Mouse (Mus musculus) CH12.LX (cell line): ENCODE measurements around the gene Pdcd7. TPM values are rescaled to one million over a fixed set of nuclear protein-coding genes. Genes with fewer than 3 reads are reported as not detected.

ENCODE experiments used
- DNase-seq: peaks from one replicate; pipeline ENCODE4 v3.0.0-alpha.2; 2013; ENCODE audit errors: extremely low read depth
- H3K27ac ChIP-seq: 2 replicates; pipeline ENCODE4 v1.5.1; 2012; ENCODE audit warnings: low read depth, mild to moderate bottlenecking, control low read depth, moderate library complexity; ENCODE audit not compliant: insufficient read depth
- H3K27me3 ChIP-seq: replicated peaks from 2 replicates; pipeline ENCODE3; 2012; ENCODE audit warnings: inconsistent platforms
- H3K36me3 ChIP-seq, 2 experiments: replicated peaks in 1 of 2; 2 replicates each; pipeline versions ENCODE3 to v1.6.1; 2012; ENCODE audit warnings: inconsistent platforms in 1 of 2, low read length in 1 of 2, mild to moderate bottlenecking in 1 of 2, mixed read lengths in 1 of 2, moderate library complexity in 1 of 2; ENCODE audit not compliant: control insufficient read depth in 1 of 2, insufficient read depth in 1 of 2
- H3K4me1 ChIP-seq, 2 experiments: 2 replicates each; pipeline ENCODE4 v1.6.1; 2012; ENCODE audit warnings: inconsistent platforms in 1 of 2, moderate library complexity in 1 of 2; ENCODE audit not compliant: insufficient read depth in 2 of 2, control insufficient read depth in 1 of 2
- H3K4me2 ChIP-seq: 2 replicates; pipeline ENCODE4 v1.6.1; 2012; ENCODE audit warnings: low read depth, mild to moderate bottlenecking, control low read depth; ENCODE audit not compliant: poor library complexity, insufficient read depth, severe bottlenecking
- H3K4me3 ChIP-seq, 3 experiments: fragments of 150-350 bp in 1 of 3; sonication (generic) in 1 of 3; replicated peaks in 1 of 3; 2 replicates each; pipeline versions ENCODE3 to v1.5.1; 2011 to 2012; ENCODE audit warnings: low read depth in 2 of 3, low read length in 2 of 3, mild to moderate bottlenecking in 2 of 3, moderate library complexity in 2 of 3, control low read depth in 1 of 3, improper control_type of control experiment in 1 of 3, inconsistent platforms in 1 of 3, mixed read lengths in 1 of 3; ENCODE audit not compliant: poor library complexity in 1 of 3
- H3K79me2 ChIP-seq: replicated peaks from 2 replicates; pipeline ENCODE4 v1.6.1; 2012; ENCODE audit warnings: mild to moderate bottlenecking, moderate library complexity; ENCODE audit not compliant: control insufficient read depth, poor library complexity, insufficient read depth, severe bottlenecking; ENCODE audit errors: extremely low read depth
- H3K9ac ChIP-seq: 2 replicates; pipeline ENCODE4 v1.6.1; 2012; ENCODE audit warnings: low read depth, mild to moderate bottlenecking, control low read depth, moderate library complexity; ENCODE audit not compliant: insufficient read depth
- H3K9me3 ChIP-seq: replicated peaks from 2 replicates; pipeline ENCODE3; 2012; ENCODE audit warnings: low read length, inconsistent platforms, mixed read lengths
- BHLHE40 ChIP-seq: IDR thresholded peaks from 2 replicates; pipeline ENCODE4 v1.6.1; 2011; ENCODE audit warnings: mild to moderate bottlenecking, low read depth, low read length, improper control_type of control experiment
- CHD2 ChIP-seq: IDR thresholded peaks from 2 replicates; pipeline ENCODE4 v1.6.1; 2011; ENCODE audit warnings: low read length, improper control_type of control experiment
- CTCF ChIP-seq, 2 experiments: IDR thresholded peaks in 1 of 2; conservative IDR thresholded peaks in 1 of 2; 2 replicates each; pipeline ENCODE4 v1.5.1; 2011 to 2012; ENCODE audit warnings: low read depth in 2 of 2, low read length in 2 of 2, improper control_type of control experiment in 1 of 2, inconsistent platforms in 1 of 2, mild to moderate bottlenecking in 1 of 2, moderate library complexity in 1 of 2
- ELF1 ChIP-seq: IDR thresholded peaks from 2 replicates; pipeline ENCODE4 v1.6.1; 2014; ENCODE audit warnings: low read depth, mild to moderate bottlenecking, inconsistent platforms, low read length, improper control_type of control experiment
- EP300 ChIP-seq: IDR thresholded peaks from 2 replicates; pipeline ENCODE4 v1.6.1; 2011; ENCODE audit warnings: low read length, improper control_type of control experiment
- GABPA ChIP-seq: IDR thresholded peaks from 2 replicates; pipeline ENCODE4 v1.6.1; 2012; ENCODE audit warnings: low read depth, low read length, improper control_type of control experiment, inconsistent platforms; ENCODE audit not compliant: insufficient replicate concordance
- JUN ChIP-seq: IDR thresholded peaks from 2 replicates; pipeline ENCODE4 v1.6.1; 2011; ENCODE audit warnings: low read depth, mild to moderate bottlenecking, low read length, improper control_type of control experiment, moderate library complexity; ENCODE audit not compliant: insufficient read depth
- JUND ChIP-seq: conservative IDR thresholded peaks from 2 replicates; pipeline ENCODE4 v1.6.1; 2011; ENCODE audit warnings: low read depth, low read length, improper control_type of control experiment
- MAFK ChIP-seq: IDR thresholded peaks from 2 replicates; pipeline ENCODE4 v1.6.1; 2011; ENCODE audit warnings: low read length, improper control_type of control experiment; ENCODE audit not compliant: insufficient replicate concordance
- MAZ ChIP-seq: IDR thresholded peaks from 2 replicates; pipeline ENCODE4 v1.6.1; 2012; ENCODE audit warnings: low read depth, mild to moderate bottlenecking, inconsistent platforms, low read length, improper control_type of control experiment, moderate library complexity
- MEF2A ChIP-seq: IDR thresholded peaks from 2 replicates; pipeline ENCODE4 v1.6.1; 2014; ENCODE audit warnings: low read depth, mild to moderate bottlenecking, inconsistent platforms, low read length, improper control_type of control experiment, borderline replicate concordance
- POLR2AphosphoS2 ChIP-seq: IDR thresholded peaks from 2 replicates; pipeline ENCODE4 v1.6.1; 2011; ENCODE audit warnings: low read depth, low read length, improper control_type of control experiment
- RAD21 ChIP-seq: IDR thresholded peaks from 2 replicates; pipeline ENCODE4 v1.6.1; 2011; ENCODE audit warnings: low read depth, mild to moderate bottlenecking, low read length, improper control_type of control experiment, moderate library complexity
- TCF12 ChIP-seq: IDR thresholded peaks from 2 replicates; pipeline ENCODE4 v1.6.1; 2014; ENCODE audit warnings: low read depth, mild to moderate bottlenecking, inconsistent platforms, low read length, improper control_type of control experiment
- UBTF ChIP-seq: IDR thresholded peaks from 2 replicates; pipeline ENCODE4 v1.6.1; 2012; ENCODE audit warnings: low read depth, mild to moderate bottlenecking, inconsistent platforms, low read length, improper control_type of control experiment, moderate library complexity
- USF1 ChIP-seq: IDR thresholded peaks from 2 replicates; pipeline ENCODE4 v1.6.1; 2014; ENCODE audit warnings: low read depth, mild to moderate bottlenecking, inconsistent platforms, low read length, improper control_type of control experiment
- USF2 ChIP-seq: conservative IDR thresholded peaks from 2 replicates; pipeline ENCODE4 v1.6.1; 2011; ENCODE audit warnings: low read depth, low read length, improper control_type of control experiment
- ZMIZ1 ChIP-seq: IDR thresholded peaks from 2 replicates; pipeline ENCODE4 v1.6.1; 2012; ENCODE audit warnings: low read depth, mild to moderate bottlenecking, inconsistent platforms, low read length, improper control_type of control experiment
- ZNF384 ChIP-seq: IDR thresholded peaks from 2 replicates; pipeline ENCODE4 v1.6.1; 2012; ENCODE audit warnings: low read depth, low read length, improper control_type of control experiment, inconsistent platforms
- dilution Hi-C: fragments of 300-500 bp; cut with MboI; formaldehyde crosslinking; loops from 2 replicates; pipeline ENCODE4 v1.14.3; 2020; ENCODE audit warnings: low sequenced_read_pairs; ENCODE audit not compliant: extremely low pct_unique_long_range_greater_than_20kb, extremely low pct_ligation_motif_present
- in situ Hi-C: fragments of 300-500 bp; cut with MboI; formaldehyde crosslinking; loops from 3 replicates; pipeline ENCODE4 v1.14.3; 2019; ENCODE audit warnings: low sequenced_read_pairs, low pct_ligation_motif_present, low pct_unique_long_range_greater_than_20kb, mixed read lengths
- polyA plus RNA-seq: library from polyadenylated mRNA; unstranded; fragments of >175 nt; gene quantifications from 2 replicates; pipeline ENCODE4 v1.2.1, GENCODE M21; 2012; ENCODE audit warnings: low read depth; ENCODE audit not compliant: insufficient read length
- total RNA-seq, 2 experiments: library from RNA; depleted of rRNA; stranded (reverse); fragments of 300-350 nt in 1 of 2; fragments of >200 nt in 1 of 2; gene quantifications; 2 replicates each; pipeline ENCODE4 v1.2.3; 2012 to 2014

Pdcd7 gene
- total and polyA plus RNA-seq, 3 experiments: 13.1 to 20.6 (median 14.5) TPM

DNA sequence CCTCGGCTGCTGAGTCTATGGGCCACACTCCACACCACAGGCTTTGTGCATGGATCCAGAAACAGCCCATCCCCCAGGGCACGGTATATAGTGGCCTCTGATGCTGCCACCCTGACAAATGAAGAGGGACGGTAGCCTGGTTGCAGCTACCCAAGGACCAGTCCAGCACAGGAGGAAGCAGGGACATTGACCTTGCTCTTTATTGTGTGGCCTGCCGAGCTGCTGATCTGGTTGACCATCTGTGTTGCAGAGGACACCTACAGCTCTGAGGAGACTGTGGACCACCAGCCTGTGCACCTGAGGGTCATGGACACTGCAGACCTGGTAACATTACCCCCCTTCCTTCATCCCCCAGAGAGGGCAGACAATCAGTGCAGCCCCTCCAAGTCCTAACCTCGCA lies 61.4 kb downstream of the Pdcd7 start:
- H3K27ac ChIP-seq: no peak overlapping the region
- peaks cover 2% of the 10 kb centered on the region for H3K27me3 ChIP-seq
- no peaks in the 10 kb centered on the region for H3K9me3 ChIP-seq
- H3K79me2 ChIP-seq: no peaks in the 10 kb centered on the region
- in situ Hi-C loops: no loop called here
- dilution Hi-C loops: no loop called here
- no peak for DNase-seq
- no peaks in the 10 kb centered on the region for H3K36me3 ChIP-seq
- H3K9ac ChIP-seq: no peak overlapping the region
- no peak overlapping the region for H3K4me2 ChIP-seq
- H3K4me1 ChIP-seq: no peaks in the 10 kb centered on the region
- no peak for TF ChIP-seq UBTF
- TF ChIP-seq BHLHE40: no peak
- no peak for TF ChIP-seq POLR2AphosphoS2
- no peak for TF ChIP-seq TCF12
- no peak for TF ChIP-seq JUN
- no peak for TF ChIP-seq USF1
- no peak for TF ChIP-seq ELF1
- no peak for TF ChIP-seq USF2
- TF ChIP-seq RAD21: no peak
- TF ChIP-seq MEF2A: no peak
- TF ChIP-seq MAZ: no peak
- no peak for TF ChIP-seq MAFK
- TF ChIP-seq JUND: no peak
- no peak for TF ChIP-seq ZNF384
- TF ChIP-seq CTCF (conservative IDR thresholded peaks at IDR 0.05 in 1 of 2, IDR thresholded peaks at IDR 0.05 in 1 of 2; ENCODE audit: low read depth in 2 of 2, low read length in 2 of 2): no peak
- no peak for TF ChIP-seq CHD2
- no peak overlapping the region for H3K4me3 ChIP-seq

DNA sequence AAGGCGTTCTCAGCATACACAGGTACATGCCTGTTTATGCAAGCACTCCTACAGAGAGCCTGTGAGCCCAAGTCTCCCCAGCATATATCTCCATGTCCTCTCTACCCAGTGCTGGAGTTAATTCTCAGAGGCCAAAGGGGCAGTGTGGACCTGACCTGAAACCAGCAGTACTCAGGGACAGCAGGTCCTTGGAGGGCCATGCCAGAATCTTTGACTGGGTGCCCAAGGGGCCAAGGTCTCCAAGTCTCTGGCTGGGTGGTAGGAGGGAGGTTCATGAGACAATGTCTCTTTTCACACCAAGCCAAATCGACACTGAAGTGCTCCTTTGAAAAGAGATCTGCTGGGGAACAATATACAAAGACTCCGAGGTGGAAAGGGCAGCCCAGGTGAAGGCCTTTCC lies 62.0 kb downstream of the Pdcd7 start:
- Histone ChIP-seq H3K27me3 (peaks cover 2% of the 10 kb centered on the region), H3K4me2 (no peak overlapping the region), H3K4me1 (no peaks in the 10 kb centered on the region; a peak in 1 of 4 replicates), H3K4me3 (no peak overlapping the region), H3K9ac (no peak overlapping the region), H3K79me2 (no peaks in the 10 kb centered on the region), H3K36me3 (no peaks in the 10 kb centered on the region), H3K27ac (no peak overlapping the region), H3K9me3 (no peaks in the 10 kb centered on the region)
- dilution Hi-C loops (no loop called here), in situ Hi-C loops (no loop called here)
- no peak for TF ChIP-seq UBTF
- TF ChIP-seq EP300: no peak
- TF ChIP-seq ZMIZ1: no peak
- no peak for TF ChIP-seq ZNF384
- no peak for TF ChIP-seq GABPA
- TF ChIP-seq USF2: no peak
- DNase-seq: no peak
